Mouse (Mus musculus): ENCODE results near the gene Tnrc6a. TPM values are rescaled to one million over a fixed set of nuclear protein-coding genes. Genes with fewer than 3 reads are reported as not detected.

Tnrc6a gene
- polyA plus RNA-seq, 1 experiment from 2014 or later, result 68.3 TPM

- Histone ChIP-seq H3K27me3 (no peaks in the 10 kb centered on the region), H3K9ac (no peak overlapping the region), H3K4me2 (no peak overlapping the region), H3K36me3 (no peaks in the 10 kb centered on the region), H3K9me3 (no peaks in the 10 kb centered on the region), H3K27ac (no peak overlapping the region), H3K4me3 (no peak overlapping the region), H3K4me1 (peaks cover 13% of the 10 kb centered on the region; the same call in 1 of the 2 replicates)
- WGBS, result 53% methylated on average over 2 of the region's 2 CpGs
- ATAC-seq (ENCODE audit: insufficient number of reproducible peaks, insufficient read depth, low FRiP score, low TSS enrichment, low read depth), result no peak
Measured at GRCm38 (mm10) chr7:123215138-123215537, 91.5 kb downstream of the Tnrc6a start.

GRCm38 (mm10) chr7:123217448-123218354 is 94.0 kb downstream of the Tnrc6a start:
- 74% methylated on average over 7 of the region's 7 CpGs for WGBS
- no peak for ATAC-seq (ENCODE audit: insufficient number of reproducible peaks, insufficient read depth, low FRiP score, low TSS enrichment, low read depth)
- no peak overlapping the region for H3K9ac ChIP-seq
- no peak overlapping the region for H3K27ac ChIP-seq
- no peaks in the 10 kb centered on the region for H3K9me3 ChIP-seq
- no peak overlapping the region for H3K4me3 ChIP-seq
- H3K4me1 ChIP-seq, result peaks cover 15% of the 10 kb centered on the region; the same call in 1 of the 2 replicates
- H3K27me3 ChIP-seq, result no peaks in the 10 kb centered on the region
- H3K36me3 ChIP-seq, result no peaks in the 10 kb centered on the region
- H3K4me2 ChIP-seq, result no peak overlapping the region

GRCm38 (mm10) chr7:123218620-123219019 is 94.9 kb downstream of the Tnrc6a start:
- H3K9ac ChIP-seq, result no peak overlapping the region
- ATAC-seq (ENCODE audit: insufficient number of reproducible peaks, insufficient read depth, low FRiP score, low TSS enrichment, low read depth), result no peak
- WGBS, result 19% methylated on average over 6 of the region's 6 CpGs
- H3K4me2 ChIP-seq, result no peak overlapping the region
- H3K9me3 ChIP-seq, result no peaks in the 10 kb centered on the region
- no peak overlapping the region for H3K4me3 ChIP-seq
- H3K27ac ChIP-seq, result no peak overlapping the region
- no peaks in the 10 kb centered on the region for H3K36me3 ChIP-seq
- peaks cover 15% of the 10 kb centered on the region; the same call in 1 of the 2 replicates for H3K4me1 ChIP-seq
- no peaks in the 10 kb centered on the region for H3K27me3 ChIP-seq

- ATAC-seq (ENCODE audit: insufficient number of reproducible peaks, insufficient read depth, low FRiP score, low TSS enrichment, low read depth), result no peak
Measured at GRCm38 (mm10) chr7:123219781-123220632, 96.3 kb downstream of the Tnrc6a start.

DNA sequence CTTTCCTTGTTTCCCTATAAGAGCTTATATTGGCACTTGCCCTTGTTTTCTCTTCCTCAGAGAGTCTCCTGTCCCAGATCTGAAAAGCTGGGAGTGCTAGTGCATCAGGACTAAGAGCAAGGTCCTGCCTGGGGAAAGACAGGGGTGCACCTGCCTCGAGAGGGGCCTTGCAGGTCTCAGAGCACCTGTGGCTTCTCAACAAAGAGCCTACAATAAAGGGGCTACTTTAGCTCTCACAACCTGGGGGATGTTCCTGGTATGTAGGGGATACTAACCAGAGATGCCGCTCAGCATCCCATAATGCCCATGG is 96.9 kb downstream of the Tnrc6a start:
- no peak for ATAC-seq (ENCODE audit: insufficient number of reproducible peaks, insufficient read depth, low FRiP score, low TSS enrichment, low read depth)
- 61% methylated on average over 2 of the region's 2 CpGs for WGBS
- H3K9ac ChIP-seq, result no peak overlapping the region
- H3K4me1 ChIP-seq, result peaks cover 9% of the 10 kb centered on the region; the same call in 1 of the 2 replicates
- no peak overlapping the region for H3K4me3 ChIP-seq
- H3K36me3 ChIP-seq, result no peaks in the 10 kb centered on the region
- H3K27ac ChIP-seq, result no peak overlapping the region
- no peaks in the 10 kb centered on the region for H3K9me3 ChIP-seq
- H3K4me2 ChIP-seq, result no peak overlapping the region
- H3K27me3 ChIP-seq, result no peaks in the 10 kb centered on the region

More at GRCm38 (mm10) chr7:123219781-123220632, 96.3 kb downstream of the Tnrc6a start:
- Histone ChIP-seq H3K9me3 (no peaks in the 10 kb centered on the region), H3K4me2 (no peak overlapping the region), H3K36me3 (no peaks in the 10 kb centered on the region), H3K4me3 (no peak overlapping the region), H3K27me3 (no peaks in the 10 kb centered on the region), H3K9ac (no peak overlapping the region), H3K27ac (no peak overlapping the region), H3K4me1 (peaks cover 9% of the 10 kb centered on the region; the same call in 1 of the 2 replicates)
- WGBS, result 54% methylated on average over 13 of the region's 13 CpGs

DNA sequence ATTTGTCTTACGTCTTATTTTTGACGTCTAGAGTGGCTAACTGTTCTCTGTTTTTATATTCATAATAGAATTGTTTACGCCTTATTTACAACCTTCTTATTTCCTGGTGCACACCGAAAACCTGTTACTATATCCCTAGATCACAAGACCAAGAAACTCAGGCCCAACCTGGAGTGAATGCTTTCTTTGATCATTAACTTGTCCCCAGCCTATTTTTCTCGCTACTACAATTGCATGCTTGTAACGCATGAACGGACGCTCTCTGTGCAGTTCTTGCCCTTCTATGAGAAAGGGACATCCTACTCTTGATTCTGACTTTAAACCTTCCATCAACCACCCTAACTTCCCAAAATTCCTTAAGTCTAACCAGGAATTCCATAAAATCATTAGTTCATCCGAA is 100.4 kb downstream of the Tnrc6a start:
- ATAC-seq (ENCODE audit: insufficient number of reproducible peaks, insufficient read depth, low FRiP score, low TSS enrichment, low read depth), result no peak
- Histone ChIP-seq H3K9me3 (no peaks in the 10 kb centered on the region), H3K27me3 (no peaks in the 10 kb centered on the region), H3K36me3 (no peaks in the 10 kb centered on the region), H3K4me2 (no peak overlapping the region), H3K4me3 (no peak overlapping the region), H3K9ac (no peak overlapping the region), H3K4me1 (0 out of 2 replicates have a peak, but pooled peaks cover 4% of the 10 kb centered on the region), H3K27ac (no peak overlapping the region)
- WGBS, result 76% methylated on average over 9 of the region's 9 CpGs

- Histone ChIP-seq H3K36me3 (no peaks in the 10 kb centered on the region), H3K9ac (no peak overlapping the region), H3K27me3 (no peaks in the 10 kb centered on the region), H3K4me3 (no peak overlapping the region), H3K9me3 (no peaks in the 10 kb centered on the region), H3K4me2 (no peak overlapping the region), H3K4me1 (0 out of 2 replicates have a peak, but pooled peaks cover 2% of the 10 kb centered on the region), H3K27ac (no peak overlapping the region)
- ATAC-seq (ENCODE audit: insufficient number of reproducible peaks, insufficient read depth, low FRiP score, low TSS enrichment, low read depth), result no peak
- 80% methylated on average over 4 of the region's 4 CpGs for WGBS
Measured at GRCm38 (mm10) chr7:123225159-123225558, 101.5 kb downstream of the Tnrc6a start.

- Histone ChIP-seq H3K27me3 (no peaks in the 10 kb centered on the region), H3K4me1 (no peaks in the 10 kb centered on the region), H3K4me2 (no peak overlapping the region), H3K9ac (no peak overlapping the region), H3K9me3 (no peaks in the 10 kb centered on the region), H3K4me3 (no peak overlapping the region), H3K27ac (no peak overlapping the region), H3K36me3 (no peaks in the 10 kb centered on the region)
- ATAC-seq (ENCODE audit: insufficient number of reproducible peaks, insufficient read depth, low FRiP score, low TSS enrichment, low read depth), result no peak
- 23% methylated on average over 4 of the region's 4 CpGs for WGBS
Measured at GRCm38 (mm10) chr7:123235449-123235848, 111.8 kb downstream of the Tnrc6a start.

- Histone ChIP-seq H3K4me1 (no peaks in the 10 kb centered on the region), H3K36me3 (no peaks in the 10 kb centered on the region), H3K4me2 (no peak overlapping the region), H3K4me3 (no peak overlapping the region), H3K27ac (no peak overlapping the region), H3K9ac (no peak overlapping the region), H3K27me3 (no peaks in the 10 kb centered on the region), H3K9me3 (no peaks in the 10 kb centered on the region)
- 83% methylated on average over 4 of the region's 4 CpGs for WGBS
- no peak for ATAC-seq (ENCODE audit: insufficient number of reproducible peaks, insufficient read depth, low FRiP score, low TSS enrichment, low read depth)
Measured at GRCm38 (mm10) chr7:123238621-123239020, 114.9 kb downstream of the Tnrc6a start.

GRCm38 (mm10) chr7:123240064-123240463 is 116.4 kb downstream of the Tnrc6a start:
- Histone ChIP-seq H3K4me2 (no peak overlapping the region), H3K27ac (no peak overlapping the region), H3K4me3 (no peak overlapping the region), H3K4me1 (no peaks in the 10 kb centered on the region), H3K27me3 (no peaks in the 10 kb centered on the region), H3K36me3 (no peaks in the 10 kb centered on the region), H3K9me3 (no peaks in the 10 kb centered on the region), H3K9ac (no peak overlapping the region)
- no peak for ATAC-seq (ENCODE audit: insufficient number of reproducible peaks, insufficient read depth, low FRiP score, low TSS enrichment, low read depth)
- 66% methylated on average over 6 of the region's 6 CpGs for WGBS

DNA sequence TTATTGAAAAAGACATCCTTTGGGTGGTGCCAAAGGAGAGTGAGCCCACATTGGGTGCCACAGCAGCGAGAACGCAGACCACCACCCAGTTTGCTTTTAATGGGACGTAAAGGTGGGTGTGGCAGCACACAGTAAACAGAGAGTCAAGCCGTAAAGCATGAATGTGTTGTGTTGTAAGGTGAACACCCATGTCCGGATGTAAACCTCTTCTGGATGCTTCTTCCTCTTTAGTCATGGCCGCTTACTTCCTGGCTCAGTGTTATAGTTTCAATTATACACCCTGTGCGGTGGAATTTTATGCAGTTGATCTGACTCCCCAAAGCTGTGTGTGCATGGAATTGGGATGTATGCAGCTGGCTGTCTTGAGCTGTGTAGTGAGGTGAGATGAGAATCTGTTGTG is 118.6 kb downstream of the Tnrc6a start:
- no peak overlapping the region for H3K4me3 ChIP-seq
- H3K4me1 ChIP-seq, result no peaks in the 10 kb centered on the region

More for the DNA sequence above, 118.6 kb downstream of the Tnrc6a start:
- H3K9ac ChIP-seq, result no peak overlapping the region
- H3K4me2 ChIP-seq, result no peak overlapping the region
- H3K27me3 ChIP-seq, result no peaks in the 10 kb centered on the region
- H3K9me3 ChIP-seq, result no peaks in the 10 kb centered on the region
- no peak for ATAC-seq (ENCODE audit: insufficient number of reproducible peaks, insufficient read depth, low FRiP score, low TSS enrichment, low read depth)
- H3K36me3 ChIP-seq, result no peaks in the 10 kb centered on the region
- no peak overlapping the region for H3K27ac ChIP-seq
- WGBS, result 88% methylated on average over 7 of the region's 7 CpGs

Measured in embryonic facial prominence, embryonic 13.5 days (tissue).